ENCODE assay signal across 13 mouse cellular contexts in genomic region chr7:134775671-134776070, GRCm38 (mm10).
DNase-seq lines count a peak whose midpoint lies in the region; ATAC-seq lines count a peak whose summit lies in the region.
"Had no signal": no experiment of that assay in that cellular context is flagged by ENCODE, and none has a peak within 500 bp of the region (broad histone marks: within the 10 kb centered on the region; RNA-seq: fewer than 3 reads in every experiment).

No protein-coding gene starts in this region.

- H3K4me3 ChIP-seq in forebrain, embryonic 14.5 days (ENCODE audit: low read depth, low read length): no peak overlapping the region
- H3K4me3 ChIP-seq in forebrain, embryonic 11.5 days (ENCODE audit: low read depth, low read length): no peak overlapping the region
- H3K4me3 ChIP-seq: embryonic facial prominence, embryonic 13.5 days; hindbrain, embryonic 12.5 days had no signal

- peak; percentile 35 for DNase-seq in forebrain, embryonic 14.5 days (ENCODE audit: low spot score)
- DNase-seq in forebrain, embryonic 11.5 days (ENCODE audit: low spot score): no peak
- DNase-seq in right cerebral cortex, adult 18-20 months: peak; percentile 87
- DNase-seq in right cerebral cortex, postnatal 4 days: no peak
- DNase-seq in left cerebral cortex, adult 18-20 months (ENCODE audit: low spot score in 2 of 2): peak; percentile 71 to 82
- DNase-seq in right cerebral cortex, postnatal 36 days (ENCODE audit: low spot score in 2 of 2): peak; percentile 74 to 84
- DNase-seq in embryo, embryonic 10 days (ENCODE audit: low spot score): no peak
- no peak for DNase-seq in gastrocnemius, postnatal 36 days
- DNase-seq: cerebellum, adult 18-20 months; gastrocnemius, postnatal 25 days; lung, adult 2 months had no signal

- intact Hi-C loops in gastrocnemius, postnatal 36 days (cut with DNase I): no loop called here

- peak overlapping the region; percentile 67; the same call in 1 of the 2 replicates for H3K27ac ChIP-seq in forebrain, embryonic 14.5 days (ENCODE audit: low read depth, low read length)
- no peak overlapping the region for H3K27ac ChIP-seq in forebrain, embryonic 11.5 days (ENCODE audit: low read depth, low read length)
- H3K27ac ChIP-seq: embryonic facial prominence, embryonic 13.5 days; hindbrain, embryonic 12.5 days had no signal

- 59% methylated on average over 10 of the region's 10 CpGs for WGBS in forebrain, embryonic 14.5 days
- 88% methylated on average over 10 of the region's 10 CpGs for WGBS in forebrain, embryonic 11.5 days

- no peak overlapping the region for H3K9ac ChIP-seq in forebrain, embryonic 14.5 days (ENCODE audit: low read length)
- no peak overlapping the region for H3K9ac ChIP-seq in forebrain, embryonic 11.5 days (ENCODE audit: low read length)
- H3K9ac ChIP-seq: embryonic facial prominence, embryonic 13.5 days; hindbrain, embryonic 12.5 days had no signal

- peaks cover 22% of the 10 kb centered on the region for H3K4me1 ChIP-seq in forebrain, embryonic 14.5 days (ENCODE audit: control insufficient read depth, insufficient read depth, low read length)
- H3K4me1 ChIP-seq in forebrain, embryonic 11.5 days (replicated peaks; ENCODE audit: control insufficient read depth, insufficient read depth, low read length): no peaks in the 10 kb centered on the region

- H3K36me3 ChIP-seq in forebrain, embryonic 14.5 days (ENCODE audit: control insufficient read depth, insufficient read depth, low read length): no peaks in the 10 kb centered on the region
- no peaks in the 10 kb centered on the region; the same call in 1 of the 2 replicates for H3K36me3 ChIP-seq in forebrain, embryonic 11.5 days (ENCODE audit: control insufficient read depth, insufficient read depth, low read length)

- H3K4me2 ChIP-seq in forebrain, embryonic 14.5 days (ENCODE audit: low read length): no peak overlapping the region
- no peak overlapping the region for H3K4me2 ChIP-seq in forebrain, embryonic 11.5 days (ENCODE audit: low read depth, low read length, severe bottlenecking)
- H3K4me2 ChIP-seq: embryonic facial prominence, embryonic 13.5 days; hindbrain, embryonic 12.5 days had no signal

- no peaks in the 10 kb centered on the region for H3K27me3 ChIP-seq in forebrain, embryonic 14.5 days (replicated peaks; ENCODE audit: control insufficient read depth, insufficient read depth, low read length)
- H3K27me3 ChIP-seq in forebrain, embryonic 11.5 days (ENCODE audit: control insufficient read depth, insufficient read depth, low read length): no peaks in the 10 kb centered on the region
- H3K27me3 ChIP-seq: embryonic facial prominence, embryonic 13.5 days; hindbrain, embryonic 12.5 days had no signal

- H3K9me3 ChIP-seq in forebrain, embryonic 14.5 days (replicated peaks; ENCODE audit: control insufficient read depth, low read length): no peaks in the 10 kb centered on the region
- H3K9me3 ChIP-seq in forebrain, embryonic 11.5 days (ENCODE audit: control insufficient read depth, low read length): no peaks in the 10 kb centered on the region
- H3K9me3 ChIP-seq: embryonic facial prominence, embryonic 13.5 days; hindbrain, embryonic 12.5 days had no signal

- no peak for ATAC-seq in forebrain, embryonic 14.5 days
- no peak for ATAC-seq in forebrain, embryonic 11.5 days (replicated peaks; ENCODE audit: low FRiP score)

Comparison
In these comparisons a context has a peak if more than half of its experiments do, and no peak if none do; other contexts are left out.
1. DNase-seq: peak in forebrain, embryonic 14.5 days (single experiment), right cerebral cortex, adult 18-20 months (single experiment), left cerebral cortex, adult 18-20 months (2 of 2) and right cerebral cortex, postnatal 36 days (2 of 2); none in forebrain, embryonic 11.5 days (single experiment), right cerebral cortex, postnatal 4 days (single experiment), embryo, embryonic 10 days (single experiment) and gastrocnemius, postnatal 36 days (0 of 2).